Mouse (Mus musculus) T-helper 2 cell (primary cell): ENCODE measurements around the gene Nrp1.

Experiments used
- in situ Hi-C: fragments of 300-600 bp; cut with MboI, MseI; formaldehyde crosslinking; loops from one replicate; pipeline ENCODE4 v1.15.1; 2025; ENCODE audit warnings: high pct_unique_total_duplicates

Gene Nrp1

DNA sequence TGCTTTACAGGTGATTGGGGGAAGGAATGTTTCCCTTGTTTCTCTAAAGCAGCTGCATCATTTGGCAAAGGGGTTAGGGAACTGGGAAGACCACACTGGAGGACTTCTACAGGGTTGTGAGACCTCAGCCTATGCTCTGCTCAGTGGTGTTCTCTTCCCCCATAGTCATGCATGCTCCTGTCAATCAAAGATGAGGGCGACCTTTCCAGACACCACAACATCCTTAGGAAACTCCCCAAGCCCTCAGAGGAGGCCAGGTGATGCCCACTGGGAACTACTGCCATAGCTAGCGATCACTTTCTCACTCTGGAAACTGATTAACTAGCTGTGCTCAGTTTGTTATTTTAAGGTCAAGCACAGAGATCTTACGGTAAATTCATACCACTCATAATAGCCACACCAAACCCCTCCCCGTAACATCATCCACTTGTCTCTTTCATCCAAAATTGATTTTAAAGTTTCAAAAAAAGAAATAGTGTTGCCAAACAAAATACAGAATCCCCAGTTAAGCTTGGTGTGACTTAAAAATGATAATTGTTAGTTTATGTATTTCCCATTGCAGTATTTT, 105.7 kb downstream of the Nrp1 start:
- in situ Hi-C loops: no loop called here

DNA sequence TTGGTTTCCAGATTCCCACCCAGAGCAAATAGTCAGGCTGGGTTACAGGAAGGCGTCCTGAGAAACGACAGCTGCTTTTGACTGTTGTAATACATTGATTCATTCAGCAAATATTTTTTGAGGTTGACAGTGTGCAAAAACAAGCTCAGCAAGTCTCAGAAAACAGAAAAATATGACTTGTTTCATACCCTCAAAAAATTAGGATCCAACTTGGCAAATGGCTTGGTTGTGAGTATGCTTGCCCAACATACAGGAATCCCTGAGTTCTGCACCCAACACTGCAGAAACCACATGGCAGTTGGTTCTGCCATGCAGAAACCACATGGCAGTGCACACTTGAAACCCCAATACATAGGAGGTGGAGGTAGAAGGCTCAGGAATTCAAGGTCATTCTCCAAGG, 107.1 kb downstream of the Nrp1 start:
- in situ Hi-C loops: no loop called here

DNA sequence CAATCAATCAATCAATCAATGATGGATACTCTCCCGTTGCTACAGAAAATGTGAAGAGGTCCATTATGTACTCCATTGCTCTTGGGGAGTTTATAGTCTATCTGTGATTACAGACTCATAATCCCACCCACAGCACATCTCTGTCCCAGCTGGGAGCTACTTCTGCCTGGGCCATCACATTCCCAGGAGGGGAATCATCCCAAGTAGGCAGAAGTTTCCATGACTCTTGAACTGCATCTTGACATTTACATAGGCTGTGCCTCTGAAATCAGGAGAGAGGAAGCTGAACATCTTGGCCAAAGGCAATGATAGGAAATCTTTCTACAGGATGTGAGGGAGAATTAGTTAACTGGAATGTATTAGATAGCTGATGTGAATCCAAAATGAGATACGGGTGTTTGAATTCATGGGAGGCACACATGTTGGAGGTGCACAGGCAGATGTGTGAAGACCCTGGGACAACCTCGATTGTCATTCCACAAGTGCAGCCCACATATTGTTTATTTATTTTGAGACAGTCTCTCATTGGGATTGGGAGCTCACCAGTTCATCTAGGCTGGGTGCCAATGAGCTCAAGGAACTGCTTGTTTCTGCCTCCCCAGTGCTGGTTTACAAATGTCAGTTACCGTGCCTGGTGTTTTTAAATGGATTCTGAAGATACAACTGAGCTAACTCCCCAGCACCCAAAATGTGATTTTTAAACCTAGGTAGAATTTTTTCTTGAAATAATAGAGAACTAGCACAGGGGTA, 108.5 kb downstream of the Nrp1 start:
- in situ Hi-C loops: no loop called here

DNA sequence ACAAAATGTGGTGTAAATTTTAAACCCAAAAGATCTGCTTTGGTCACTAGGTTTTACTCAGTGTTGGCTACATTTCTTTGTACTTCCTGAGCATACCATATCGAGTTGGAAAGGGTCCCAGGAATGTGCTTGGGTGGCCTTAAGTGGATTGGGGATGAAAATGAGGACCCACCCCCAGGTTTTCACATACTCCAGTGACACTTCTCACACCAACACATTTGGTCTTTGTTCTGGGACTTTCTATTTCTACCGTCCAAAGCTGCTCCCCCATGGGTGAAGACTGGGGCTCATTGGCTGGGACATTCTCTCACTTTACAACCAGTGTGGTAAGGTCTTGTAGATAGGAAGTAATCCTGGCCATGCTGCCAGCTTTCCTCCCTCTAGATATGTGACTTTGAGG, 111.7 kb downstream of the Nrp1 start:
- in situ Hi-C loops: no loop called here

DNA sequence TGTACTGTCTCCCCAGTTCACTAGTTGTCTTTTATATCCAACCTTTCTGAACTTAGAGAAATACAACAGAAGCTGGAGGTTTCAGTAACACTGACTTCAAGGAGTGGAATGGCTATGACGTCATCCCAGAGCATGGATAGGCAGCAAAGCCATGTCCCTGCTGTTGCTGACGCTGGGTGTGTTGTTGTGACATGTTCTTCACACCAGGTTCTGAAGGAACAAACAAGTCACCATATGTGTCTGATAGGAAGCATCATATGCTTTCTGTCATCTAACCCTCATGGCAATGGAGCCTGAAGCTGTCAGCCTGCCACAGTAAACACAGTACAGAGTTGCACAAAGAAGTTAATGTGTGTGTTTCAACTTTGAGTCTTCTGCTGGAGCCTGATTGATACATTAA, 112.8 kb downstream of the Nrp1 start:
- in situ Hi-C loops: no loop called here

DNA sequence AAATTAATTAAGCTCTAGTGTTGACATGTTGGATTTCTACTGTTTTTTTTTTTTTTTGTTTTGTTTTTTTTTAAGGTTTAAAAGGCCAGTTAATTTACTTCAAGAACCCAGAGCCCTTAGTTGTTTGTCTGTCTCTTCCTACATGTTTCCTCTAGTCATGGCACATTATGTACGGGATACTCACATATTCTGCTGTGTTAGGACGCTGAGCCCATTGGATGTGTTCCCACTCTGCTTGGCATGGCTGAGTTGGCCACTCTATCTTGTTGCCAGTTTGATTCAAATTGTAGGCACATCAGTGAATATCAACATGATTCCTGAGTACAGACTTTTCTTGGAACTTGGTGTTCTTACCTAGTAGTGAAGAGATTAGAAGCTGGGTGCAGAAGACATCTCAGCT, 114.5 kb downstream of the Nrp1 start:
- in situ Hi-C loops: no loop called here

DNA sequence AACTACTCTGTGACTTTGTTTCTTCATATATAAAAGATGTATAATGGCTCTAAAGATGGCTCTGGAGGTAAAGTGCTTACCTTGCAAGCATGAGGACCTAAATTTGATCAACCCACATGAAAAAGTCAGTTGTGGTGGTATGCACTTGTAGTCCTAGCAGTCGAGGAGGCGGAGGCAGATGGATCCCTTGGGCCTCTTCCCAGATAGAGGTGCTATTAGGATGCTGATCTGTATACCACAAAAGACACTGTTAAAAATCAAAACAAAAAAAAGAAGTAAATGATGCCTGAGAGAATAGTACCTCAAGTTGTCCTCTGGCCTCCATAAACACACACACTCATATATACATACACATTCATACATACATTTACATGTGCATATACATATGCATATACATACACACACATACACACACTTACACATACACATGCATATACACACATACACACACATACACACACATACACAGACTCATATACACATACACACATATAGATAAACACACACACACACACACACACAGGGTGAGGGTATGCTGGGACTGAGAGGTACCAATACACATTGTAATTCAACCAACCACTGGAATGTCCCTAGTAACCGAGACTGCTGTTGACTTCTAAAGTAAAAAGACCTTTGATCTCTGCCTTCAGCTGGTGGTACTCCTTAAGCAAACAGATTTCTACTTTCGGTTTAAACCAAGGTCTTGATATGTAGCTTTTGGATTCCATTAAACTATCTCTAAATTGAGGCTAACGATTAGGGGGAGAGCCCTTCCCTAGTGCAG, 115.2 kb downstream of the Nrp1 start:
- in situ Hi-C loops: no loop called here

DNA sequence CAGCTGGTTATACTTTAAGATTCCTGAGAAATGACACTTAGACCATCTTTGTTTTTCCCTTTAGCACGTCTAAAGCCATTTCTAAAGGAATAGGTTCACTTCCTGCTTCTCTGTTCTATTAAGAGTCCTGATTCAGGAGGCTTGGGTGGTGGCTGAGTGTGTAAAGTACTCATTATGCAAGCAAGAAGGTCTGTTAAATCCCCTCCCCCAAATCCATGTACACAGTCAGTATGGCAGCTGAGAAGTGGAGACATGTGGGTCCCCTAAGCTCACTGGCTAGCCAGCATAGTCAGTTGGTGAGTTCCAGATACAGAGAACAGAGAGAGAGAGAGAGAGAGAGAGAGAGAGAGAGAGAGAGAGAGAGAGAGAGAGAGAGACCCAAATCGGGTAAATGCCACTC, 116.2 kb downstream of the Nrp1 start:
- in situ Hi-C loops: no loop called here

DNA sequence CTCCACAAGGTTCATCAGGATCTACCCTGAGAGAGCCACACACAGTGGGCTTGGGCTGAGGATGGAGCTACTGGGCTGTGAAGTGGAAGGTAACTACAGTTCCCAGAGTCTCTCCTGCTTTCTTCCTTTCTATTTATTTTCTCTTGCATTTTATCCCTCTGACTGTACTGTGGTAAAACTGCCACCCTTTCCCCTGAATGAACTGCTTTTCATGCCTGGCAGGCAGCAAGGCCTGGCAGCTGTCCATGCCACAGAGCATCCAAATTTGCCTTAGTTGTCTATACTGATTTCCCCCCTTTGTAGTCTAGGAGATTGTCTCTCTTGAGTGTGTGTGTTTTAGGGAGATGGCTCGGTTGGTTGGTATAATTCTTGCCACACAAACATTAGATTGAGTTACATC, 117.8 kb downstream of the Nrp1 start:
- in situ Hi-C loops: no loop called here

DNA sequence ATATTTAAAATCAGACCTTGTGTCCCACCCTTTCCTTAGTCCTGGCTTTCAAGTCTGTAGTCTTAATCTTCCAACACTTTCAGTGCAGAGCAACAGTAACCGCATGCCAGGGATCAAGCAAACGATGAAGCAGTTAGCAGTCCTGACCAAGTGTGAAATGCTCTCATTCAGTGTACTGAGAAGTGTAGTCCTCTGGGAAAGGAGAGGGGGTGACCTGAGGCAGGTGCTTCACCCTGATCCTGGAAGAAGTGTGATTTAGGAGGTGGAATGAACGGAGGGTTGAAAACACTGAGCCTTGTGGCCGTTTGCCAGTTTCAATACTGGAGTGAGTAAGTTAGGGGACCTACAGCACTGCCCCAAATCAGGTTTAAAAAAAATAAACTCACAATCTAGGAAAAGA, 119.6 kb downstream of the Nrp1 start:
- in situ Hi-C loops: no loop called here

DNA sequence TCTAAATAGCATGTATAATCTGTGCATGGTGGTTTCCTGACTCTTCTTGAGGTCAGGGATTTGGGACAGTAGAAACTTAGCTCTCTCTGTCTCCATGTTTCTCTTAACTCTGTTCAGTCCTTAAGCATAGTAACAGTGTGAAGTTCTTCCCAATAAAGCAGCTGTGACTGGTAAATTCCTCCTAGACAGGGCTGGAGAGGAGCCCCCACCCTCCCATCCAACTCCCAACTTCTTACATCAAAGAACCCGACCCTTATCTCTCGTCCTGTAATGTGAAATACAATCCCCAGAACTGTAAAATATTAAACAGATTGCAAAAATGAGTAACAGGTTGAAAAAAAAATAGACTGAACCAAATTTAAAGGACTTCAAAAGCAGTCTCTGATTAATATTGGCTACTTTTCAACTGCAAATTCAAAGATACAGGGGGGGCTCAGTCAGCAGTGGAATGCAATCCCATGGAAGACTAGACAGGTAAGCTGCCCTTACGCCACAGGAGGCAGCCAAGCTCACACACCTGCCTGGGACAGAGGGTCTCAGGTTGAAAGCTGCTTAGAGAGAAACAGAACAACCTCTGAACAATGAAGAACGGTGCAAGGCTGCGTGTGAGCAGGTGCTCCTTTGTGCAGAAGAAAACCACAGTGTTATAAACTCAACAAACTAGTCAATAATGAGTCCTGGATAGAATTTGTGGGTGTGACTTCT, 121.1 kb downstream of the Nrp1 start:
- in situ Hi-C loops: no loop called here

DNA sequence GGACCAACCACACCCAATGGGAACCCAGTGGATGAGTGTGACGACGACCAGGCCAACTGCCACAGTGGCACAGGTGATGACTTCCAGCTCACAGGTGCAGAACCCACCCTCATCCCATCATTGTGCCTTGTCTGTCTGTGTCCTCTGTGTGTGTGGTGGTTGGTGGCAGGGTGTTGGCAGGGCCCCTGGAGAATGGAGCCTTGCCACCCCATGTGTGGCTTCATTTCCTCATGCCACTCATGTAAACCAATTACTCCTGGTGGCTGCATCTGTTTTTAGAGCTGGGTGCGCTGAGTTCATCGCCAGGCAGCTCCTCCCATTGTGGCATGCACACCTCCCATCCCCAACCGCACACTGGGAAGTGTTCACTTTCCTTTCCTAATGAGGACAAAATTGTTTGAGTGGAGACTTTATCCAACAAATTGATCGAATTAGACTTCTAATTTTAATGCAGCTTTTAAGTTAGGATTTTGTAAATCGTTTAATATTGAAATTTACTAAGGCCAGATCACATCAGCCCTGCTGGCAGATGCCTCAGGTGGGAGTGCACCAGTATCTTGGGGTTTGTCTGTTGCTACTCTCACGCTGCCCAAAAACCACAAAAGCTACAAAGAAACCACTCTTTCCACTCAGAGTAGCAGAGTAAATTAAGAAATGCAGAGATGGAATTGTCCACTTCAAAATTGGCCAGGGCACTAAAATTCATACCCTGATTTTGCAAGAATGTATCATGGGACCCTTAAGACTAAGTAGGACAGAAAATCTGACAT, 122.7 kb downstream of the Nrp1 start:
- in situ Hi-C loops: no loop called here

DNA sequence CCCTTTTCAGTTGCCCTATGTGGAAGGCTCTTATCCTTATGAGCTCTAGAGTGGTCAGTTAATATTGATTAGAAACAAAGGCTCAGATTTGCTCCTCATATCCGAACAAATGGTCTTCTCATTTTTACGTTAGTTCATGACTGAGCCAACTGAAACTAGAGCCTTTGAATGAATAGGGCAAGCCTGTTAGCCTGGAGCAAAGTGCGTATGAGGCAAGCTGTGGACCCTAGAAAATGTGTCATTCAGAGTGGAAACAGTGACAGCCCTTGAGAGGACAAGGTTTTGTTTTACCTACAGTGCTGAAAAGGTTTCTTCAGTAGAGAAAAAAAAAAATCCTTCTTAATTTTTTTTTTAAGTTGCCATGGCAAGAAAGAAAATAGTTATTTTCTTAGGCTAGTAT, 124.9 kb downstream of the Nrp1 start:
- in situ Hi-C loops: no loop called here

DNA sequence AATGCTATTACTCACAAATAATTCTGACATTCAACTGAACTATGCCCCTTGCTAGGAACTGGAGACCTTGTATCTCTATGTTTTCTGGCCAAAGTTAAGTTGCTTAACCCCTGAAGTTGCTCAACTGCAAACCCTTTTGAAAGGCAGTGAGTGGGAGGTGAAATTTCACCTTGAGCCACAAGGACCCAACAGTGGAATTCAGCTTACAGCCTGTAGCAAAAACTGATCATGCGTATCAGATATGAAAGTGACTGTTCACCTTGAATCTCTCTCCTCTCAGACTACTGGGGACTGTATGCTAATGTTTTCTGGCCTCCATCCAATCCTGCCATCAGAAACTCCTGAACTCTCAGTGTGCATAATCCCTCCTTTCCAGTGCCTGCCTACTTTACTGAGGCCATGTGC, 126.3 kb downstream of the Nrp1 start:
- in situ Hi-C loops: no loop called here

DNA sequence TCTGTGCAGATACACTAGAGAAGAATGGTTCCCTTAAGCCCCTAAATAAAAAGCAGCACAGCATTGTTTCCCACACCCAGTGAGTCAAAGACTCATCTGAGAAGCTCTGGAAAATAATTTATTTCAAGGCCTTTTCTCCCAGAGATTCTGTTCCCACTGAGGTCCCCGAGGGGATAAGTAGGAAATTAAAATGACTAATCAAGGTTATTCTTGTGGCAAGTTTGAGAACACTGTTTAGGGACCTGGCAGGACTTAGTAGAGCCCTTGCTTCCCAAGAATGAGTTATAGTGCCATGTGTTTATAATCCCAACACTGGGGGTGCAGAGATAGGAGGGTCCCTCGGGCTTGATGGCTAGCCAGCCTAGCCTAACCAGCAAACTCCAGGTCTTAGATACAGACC, 127.6 kb downstream of the Nrp1 start:
- in situ Hi-C loops: no loop called here

DNA sequence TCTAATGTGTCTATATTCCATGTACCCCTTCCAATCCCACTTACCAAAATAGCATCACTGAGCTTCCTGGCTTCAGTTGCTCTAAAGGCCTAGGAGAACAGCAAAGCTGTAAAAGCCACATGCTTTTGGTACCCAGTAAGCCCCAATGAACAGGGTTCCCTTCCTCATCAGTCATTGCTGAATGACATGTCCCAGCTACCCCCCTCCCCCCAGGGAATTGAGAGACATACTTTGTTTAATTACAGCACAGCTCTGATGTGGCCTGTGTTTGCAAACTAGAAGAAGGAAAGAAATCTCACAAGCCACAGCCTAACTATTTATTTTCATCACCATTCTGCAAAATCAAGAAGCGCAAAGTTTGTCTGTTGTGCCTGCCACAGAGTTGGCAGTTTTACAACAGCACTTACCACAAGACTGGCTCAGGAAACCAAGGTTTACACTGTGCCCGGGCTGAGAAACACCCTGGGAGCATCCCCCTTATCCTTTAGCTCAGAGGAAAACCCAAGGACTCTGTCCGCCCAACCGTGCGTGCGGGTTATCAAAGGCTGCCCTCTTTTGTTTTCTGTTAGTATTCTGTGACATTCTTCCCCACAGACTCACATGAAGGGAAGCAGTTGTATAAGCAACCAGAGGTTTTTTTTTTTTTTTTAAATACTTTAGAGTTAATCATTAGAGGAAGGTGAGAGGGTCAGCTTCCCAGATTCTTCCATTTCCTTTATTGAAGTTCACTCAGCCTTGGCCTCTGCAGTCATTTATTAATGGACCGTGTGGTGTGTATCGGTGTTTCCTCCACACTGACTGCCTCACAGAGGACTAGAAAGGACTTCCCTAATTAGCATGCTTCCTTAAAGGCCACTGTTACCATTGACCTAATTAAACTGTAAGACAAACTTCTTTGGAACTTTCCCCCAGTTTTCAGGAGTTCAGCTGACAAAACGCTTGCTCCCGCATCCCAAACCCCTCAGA, 129.8 kb downstream of the Nrp1 start:
- in situ Hi-C loops: no loop called here

DNA sequence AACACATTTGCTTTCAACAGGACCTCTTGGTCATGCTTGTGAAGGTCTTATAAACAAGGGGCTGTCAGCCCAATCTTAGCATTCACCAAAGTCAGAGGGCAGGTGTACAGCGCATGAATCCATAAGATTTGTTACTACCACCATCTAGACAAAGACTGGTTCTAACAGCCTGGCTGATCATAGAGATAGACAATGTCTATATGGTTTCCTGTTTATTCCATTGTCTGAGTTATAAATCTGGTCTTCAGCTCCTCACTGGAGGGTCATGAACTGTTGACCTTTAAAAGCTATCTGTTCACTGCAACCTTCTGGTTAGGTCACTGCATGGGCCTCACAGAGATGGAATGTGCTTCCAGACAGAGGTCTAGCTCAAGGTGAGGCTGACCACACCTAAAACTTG, 130.9 kb downstream of the Nrp1 start:
- in situ Hi-C loops: no loop called here

DNA sequence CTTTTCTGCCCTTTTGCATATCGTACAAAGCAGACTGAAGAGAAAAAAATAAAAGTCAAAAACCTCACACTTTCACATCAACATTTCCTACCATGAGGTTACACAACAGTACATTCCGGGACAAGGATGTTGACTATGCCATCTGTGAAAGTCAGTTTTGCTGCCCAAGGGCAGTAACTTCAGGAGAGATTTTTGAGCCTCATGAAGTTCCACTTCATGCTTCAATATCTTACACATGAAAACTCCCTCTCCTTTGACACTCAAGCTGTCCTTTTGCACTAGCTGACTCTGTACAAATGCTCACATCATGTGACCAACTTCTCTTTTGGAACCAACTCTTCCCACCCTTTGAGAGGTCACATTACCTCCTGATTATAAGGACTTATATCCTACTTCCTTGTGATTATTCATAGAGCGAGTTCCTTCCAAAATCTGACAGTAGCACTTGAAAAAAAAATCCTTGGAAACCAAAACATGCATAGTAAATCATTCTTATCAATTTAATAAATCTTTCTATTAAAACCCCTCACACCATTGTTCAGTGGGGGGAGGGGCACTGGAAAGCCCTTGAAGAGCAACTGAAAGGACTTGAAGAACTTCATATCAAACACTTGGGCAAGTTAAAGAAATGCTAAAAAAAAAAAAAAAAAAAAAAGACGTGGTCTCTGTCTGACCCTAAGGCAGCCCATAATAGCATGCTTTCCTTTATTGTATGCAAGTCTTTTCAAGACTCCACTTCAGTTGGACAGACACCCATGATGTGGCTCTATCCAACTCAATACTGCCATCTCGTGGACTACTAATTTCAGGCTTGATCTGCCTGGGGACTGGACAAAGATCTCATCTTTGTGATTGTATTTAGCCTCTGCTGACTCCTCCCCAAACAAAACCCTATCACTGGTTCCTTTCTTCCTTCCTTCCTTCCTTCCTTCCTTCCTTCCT, 133.0 kb downstream of the Nrp1 start:
- in situ Hi-C loops: loop anchor here (10.0 kb wide), 2 partner anchors 137 to 907 kb away; partner anchors contain the start of gene Nrp1

DNA sequence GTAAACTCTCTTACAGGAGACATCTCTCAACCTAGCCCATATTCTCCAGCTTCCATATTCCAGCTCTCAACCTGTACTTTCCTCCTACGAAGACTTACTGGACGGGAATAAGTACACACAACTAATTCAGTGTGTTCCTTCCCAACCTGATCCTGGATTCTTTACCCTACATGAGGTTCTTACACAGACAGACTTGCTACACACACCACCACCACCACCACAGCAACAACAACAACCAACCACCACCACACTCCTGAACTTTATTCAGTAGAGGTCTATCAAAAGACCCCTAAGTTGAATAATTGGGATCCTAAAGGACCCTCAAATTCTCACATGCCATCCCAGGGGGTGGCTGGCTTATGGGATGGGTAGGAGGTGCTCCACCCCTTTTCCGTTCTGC, 135.4 kb downstream of the Nrp1 start:
- in situ Hi-C loops: loop anchor here (10.0 kb wide), 2 partner anchors 139 to 909 kb away; partner anchors contain the start of gene Nrp1
